ENCODE assay signal across 9 mouse cellular contexts in genomic region chr8:12730780-12731179, GRCm38 (mm10). TPM values are rescaled to one million over a fixed set of nuclear protein-coding genes. Genes with fewer than 3 reads are reported as not detected.
DNase-seq lines count a peak whose midpoint lies in the region; ATAC-seq and TF ChIP-seq lines count a peak whose summit lies in the region.
"Had no signal": no experiment of that assay in that cellular context is flagged by ENCODE, and none has a peak within 500 bp of the region (broad histone marks: within the 10 kb centered on the region; RNA-seq: fewer than 3 reads in every experiment).

No protein-coding gene starts in this region.

- no peak overlapping the region for H3K4me3 ChIP-seq in heart, embryonic 11.5 days (ENCODE audit: low read depth, low read length)
- no peak overlapping the region for H3K4me3 ChIP-seq in forebrain, embryonic 14.5 days (ENCODE audit: low read depth, low read length)
- H3K4me3 ChIP-seq in lung, postnatal 0 days (ENCODE audit: low read depth, low read length), result no peak overlapping the region
- no peak overlapping the region for H3K4me3 ChIP-seq in stomach, postnatal 0 days (ENCODE audit: low read depth, low read length)
- H3K4me3 ChIP-seq: limb, embryonic 15.5 days had no signal

- ATAC-seq in heart, embryonic 11.5 days (replicated peaks; ENCODE audit: insufficient number of reproducible peaks, low FRiP score, low TSS enrichment), result no peak
- ATAC-seq in forebrain, embryonic 14.5 days, result peak; percentile 93
- peak; percentile 98 for ATAC-seq in lung, postnatal 0 days
- no peak for ATAC-seq in stomach, postnatal 0 days (ENCODE audit: low FRiP score, low TSS enrichment)

- no peaks in the 10 kb centered on the region for H3K9me3 ChIP-seq in heart, embryonic 11.5 days (replicated peaks; ENCODE audit: control insufficient read depth, low read length)
- no peaks in the 10 kb centered on the region for H3K9me3 ChIP-seq in forebrain, embryonic 14.5 days (replicated peaks; ENCODE audit: control insufficient read depth, low read length)
- no peaks in the 10 kb centered on the region for H3K9me3 ChIP-seq in lung, postnatal 0 days (ENCODE audit: low read length)
- no peaks in the 10 kb centered on the region for H3K9me3 ChIP-seq in stomach, postnatal 0 days (ENCODE audit: control insufficient read depth, low read length)
- H3K9me3 ChIP-seq: limb, embryonic 15.5 days had no signal

- H3K27ac ChIP-seq in heart, embryonic 11.5 days (ENCODE audit: low read depth, low read length), result no peak overlapping the region
- peak overlapping the region; percentile 10; the same call in 1 of the 2 replicates for H3K27ac ChIP-seq in forebrain, embryonic 14.5 days (ENCODE audit: low read depth, low read length)
- peak overlapping the region; percentile 75 for H3K27ac ChIP-seq in lung, postnatal 0 days (ENCODE audit: low read length)
- H3K27ac ChIP-seq in stomach, postnatal 0 days (replicated peaks), result no peak overlapping the region
- H3K27ac ChIP-seq: limb, embryonic 15.5 days had no signal

- no peaks in the 10 kb centered on the region for H3K4me1 ChIP-seq in heart, embryonic 11.5 days (ENCODE audit: control insufficient read depth, insufficient read depth, low read length)
- peaks cover 4% of the 10 kb centered on the region; the same call in 1 of the 2 replicates for H3K4me1 ChIP-seq in forebrain, embryonic 14.5 days (ENCODE audit: control insufficient read depth, insufficient read depth, low read length)
- H3K4me1 ChIP-seq in lung, postnatal 0 days (ENCODE audit: insufficient read depth, low read depth, low read length), result no peaks in the 10 kb centered on the region
- H3K4me1 ChIP-seq in stomach, postnatal 0 days (replicated peaks; ENCODE audit: control insufficient read depth, insufficient read depth), result no peaks in the 10 kb centered on the region

- WGBS in heart, embryonic 11.5 days (ENCODE audit: insufficient replicate concordance), result 70% methylated on average over 5 of the region's 5 CpGs
- WGBS in forebrain, embryonic 14.5 days, result 8% methylated on average over 5 of the region's 5 CpGs
- WGBS in lung, postnatal 0 days, result 52% methylated on average over 5 of the region's 5 CpGs
- 66% methylated on average over 5 of the region's 5 CpGs for WGBS in stomach, postnatal 0 days

- TF ChIP-seq CTCF in lung, postnatal 0 days (IDR thresholded peaks at IDR 0.05), result no peak
- TF ChIP-seq CTCF in stomach, postnatal 0 days (IDR thresholded peaks at IDR 0.05; ENCODE audit: low read depth), result no peak

- no peaks in the 10 kb centered on the region for H3K36me3 ChIP-seq in heart, embryonic 11.5 days (ENCODE audit: control insufficient read depth, insufficient read depth, low read length)
- H3K36me3 ChIP-seq in forebrain, embryonic 14.5 days (ENCODE audit: control insufficient read depth, insufficient read depth, low read length), result no peaks in the 10 kb centered on the region
- H3K36me3 ChIP-seq in lung, postnatal 0 days (ENCODE audit: insufficient read depth, low read length), result no peaks in the 10 kb centered on the region
- no peaks in the 10 kb centered on the region for H3K36me3 ChIP-seq in stomach, postnatal 0 days (ENCODE audit: control insufficient read depth, insufficient read depth, low read length)
- H3K36me3 ChIP-seq: limb, embryonic 15.5 days had no signal

- H3K4me2 ChIP-seq in heart, embryonic 11.5 days, result no peak overlapping the region
- no peak overlapping the region for H3K4me2 ChIP-seq in forebrain, embryonic 14.5 days (ENCODE audit: low read length)
- H3K4me2 ChIP-seq in lung, postnatal 0 days (replicated peaks; ENCODE audit: low read depth, low read length), result no peak overlapping the region
- no peak overlapping the region for H3K4me2 ChIP-seq in stomach, postnatal 0 days (replicated peaks; ENCODE audit: low read depth)
- H3K4me2 ChIP-seq: limb, embryonic 15.5 days had no signal

- peak; percentile 99 for TF ChIP-seq EP300 in lung, postnatal 0 days (IDR thresholded peaks at IDR 0.05)
- TF ChIP-seq EP300 in stomach, postnatal 0 days (optimal IDR thresholded peaks at IDR 0.05), result no peak

- DNase-seq in heart, postnatal 4 days, result peak; percentile 31
- DNase-seq in adrenal gland, adult (ENCODE audit: inconsistent age in 2 of 2, low spot score in 1 of 2), result peak; percentile 92 to 95
- peak; percentile 81 for DNase-seq in forebrain, embryonic 14.5 days (ENCODE audit: low spot score)
- DNase-seq in lung, postnatal 0 days (ENCODE audit: low spot score), result peak; percentile 94
- DNase-seq in stomach, postnatal 0 days (ENCODE audit: low spot score), result no peak
- no peak for DNase-seq in thymus, postnatal 10 days (ENCODE audit: low spot score in 2 of 2)
- no peak for DNase-seq in urinary bladder, adult 18-20 months (ENCODE audit: low spot score in 2 of 2)

- H3K9ac ChIP-seq in heart, embryonic 11.5 days (ENCODE audit: low read depth, low read length), result no peak overlapping the region
- H3K9ac ChIP-seq in forebrain, embryonic 14.5 days (ENCODE audit: low read length), result no peak overlapping the region
- H3K9ac ChIP-seq in lung, postnatal 0 days (replicated peaks; ENCODE audit: low read depth), result no peak overlapping the region
- H3K9ac ChIP-seq in stomach, postnatal 0 days (ENCODE audit: low read length), result no peak overlapping the region
- H3K9ac ChIP-seq: limb, embryonic 15.5 days had no signal

- no peaks in the 10 kb centered on the region for H3K27me3 ChIP-seq in heart, embryonic 11.5 days (ENCODE audit: control insufficient read depth, insufficient read depth, low read length)
- H3K27me3 ChIP-seq in forebrain, embryonic 14.5 days (replicated peaks; ENCODE audit: control insufficient read depth, insufficient read depth, low read length), result no peaks in the 10 kb centered on the region
- H3K27me3 ChIP-seq in lung, postnatal 0 days (replicated peaks; ENCODE audit: insufficient read depth, low read length), result no peaks in the 10 kb centered on the region
- H3K27me3 ChIP-seq in stomach, postnatal 0 days (ENCODE audit: control insufficient read depth, insufficient read depth, low read length), result no peaks in the 10 kb centered on the region
- H3K27me3 ChIP-seq: limb, embryonic 15.5 days had no signal

RNA-seq across cellular contexts. Expression of gene Atp11a, which starts 26.0 kb away (rescaled TPM):
- total RNA-seq in heart, postnatal 4 days (2021), result 10 to 100 TPM; 85.5 to 97.3 TPM
- polyA plus RNA-seq in heart, embryonic 11.5 days (2014; fragmentation: Nextera tagmentation; extraction: Ambion mirVana), result 15.6 and 16.4 TPM in 2 replicates
- 9.1 and 10.8 TPM in 2 replicates for polyA plus RNA-seq in forebrain, embryonic 14.5 days (2014; fragmentation: Nextera tagmentation; extraction: Ambion mirVana)
- 45.4 and 50.6 TPM in 2 replicates for polyA plus RNA-seq in lung, postnatal 0 days (2015; fragmentation: Nextera tagmentation; extraction: Ambion mirVana)
- polyA plus RNA-seq in stomach, postnatal 0 days (2015; fragmentation: Nextera tagmentation; extraction: Ambion mirVana), result 6.6 and 7.4 TPM in 2 replicates

RNA-seq across cellular contexts. Expression of gene Tubgcp3, which starts 58.7 kb away (rescaled TPM):
- total RNA-seq in heart, postnatal 4 days (2021), result 10 to 100 TPM; 28.5 to 29.1 TPM
- 33.6 and 37.1 TPM in 2 replicates for polyA plus RNA-seq in heart, embryonic 11.5 days (2014; fragmentation: Nextera tagmentation; extraction: Ambion mirVana)
- 47.3 and 51.8 TPM in 2 replicates for polyA plus RNA-seq in forebrain, embryonic 14.5 days (2014; fragmentation: Nextera tagmentation; extraction: Ambion mirVana)
- 20.9 and 21.7 TPM in 2 replicates for polyA plus RNA-seq in lung, postnatal 0 days (2015; fragmentation: Nextera tagmentation; extraction: Ambion mirVana)
- 13.5 and 14.7 TPM in 2 replicates for polyA plus RNA-seq in stomach, postnatal 0 days (2015; fragmentation: Nextera tagmentation; extraction: Ambion mirVana)

Comparison
In these comparisons a context has a peak if more than half of its experiments do, and no peak if none do; other contexts are left out.
1. DNase-seq: peak in heart, postnatal 4 days (single experiment), adrenal gland, adult (2 of 2), forebrain, embryonic 14.5 days (single experiment) and lung, postnatal 0 days (single experiment); none in stomach, postnatal 0 days (single experiment), thymus, postnatal 10 days (0 of 2) and urinary bladder, adult 18-20 months (0 of 2).
2. ATAC-seq: peak in forebrain, embryonic 14.5 days (single experiment) and lung, postnatal 0 days (single experiment); none in heart, embryonic 11.5 days (single experiment) and stomach, postnatal 0 days (single experiment).
3. H3K27ac ChIP-seq: peak in forebrain, embryonic 14.5 days (single experiment) and lung, postnatal 0 days (single experiment); none in heart, embryonic 11.5 days (single experiment) and stomach, postnatal 0 days (single experiment).